Mouse (Mus musculus) hindbrain, embryonic 12.5 days (tissue): Measurements from ENCODE around the gene Cdh1. TPM values are rescaled to one million over a fixed set of nuclear protein-coding genes. Genes with fewer than 3 reads are reported as not detected.

ENCODE experiments used
- ATAC-seq: fragments of 200-750 bp; cut with Nextera tagmentation; 2 replicates; pipeline ENCODE4 v1.8.0; 2017; ENCODE audit warnings: moderate TSS enrichment; ENCODE audit not compliant: low FRiP score
- H3K27ac ChIP-seq: fragments of 300-500 bp; sonication (generic); 2 replicates; pipeline ENCODE4 v1.5.1; 2016; ENCODE audit warnings: mild to moderate bottlenecking
- H3K27me3 ChIP-seq: fragments of 300-500 bp; sonication (generic); 2 replicates; pipeline ENCODE4 v1.6.1; 2016; ENCODE audit warnings: mild to moderate bottlenecking
- H3K36me3 ChIP-seq: fragments of 300-500 bp; sonication (generic); 2 replicates; pipeline ENCODE4 v1.6.1; 2016; ENCODE audit warnings: mild to moderate bottlenecking
- H3K4me1 ChIP-seq: fragments of 300-500 bp; sonication (generic); 2 replicates; pipeline ENCODE4 v1.6.1; 2016
- H3K4me2 ChIP-seq: fragments of 300-500 bp; sonication (generic); replicated peaks from 2 replicates; pipeline ENCODE4 v1.6.1; 2016; ENCODE audit warnings: mild to moderate bottlenecking
- H3K4me3 ChIP-seq: fragments of 300-500 bp; sonication (generic); 2 replicates; pipeline ENCODE4 v1.5.1; 2016; ENCODE audit warnings: mild to moderate bottlenecking
- H3K9ac ChIP-seq: fragments of 300-500 bp; sonication (generic); 2 replicates; pipeline ENCODE4 v1.6.1; 2016; ENCODE audit warnings: mild to moderate bottlenecking, moderate library complexity
- H3K9me3 ChIP-seq: fragments of 300-500 bp; sonication (generic); replicated peaks from 2 replicates; pipeline ENCODE4 v1.6.1; 2016; ENCODE audit warnings: mild to moderate bottlenecking
- WGBS: fragments of 180-500 bp; shearing (Covaris S2); methylation state at CpG from one replicate; pipeline ENCODE4 v1.1.7; 2016; 5-methylcytosine and 5-hydroxymethylcytosine counted together
- polyA plus RNA-seq: library from polyadenylated mRNA; unstranded; fragments of >200 nt; fragmentation: Nextera tagmentation; extraction: Ambion mirVana; gene quantifications from 2 replicates; pipeline ENCODE4 v1.2.1, GENCODE M21; 2016

Gene Cdh1
- polyA plus RNA-seq, 1 experiment from 2014 or later: 9.2 TPM

DNA sequence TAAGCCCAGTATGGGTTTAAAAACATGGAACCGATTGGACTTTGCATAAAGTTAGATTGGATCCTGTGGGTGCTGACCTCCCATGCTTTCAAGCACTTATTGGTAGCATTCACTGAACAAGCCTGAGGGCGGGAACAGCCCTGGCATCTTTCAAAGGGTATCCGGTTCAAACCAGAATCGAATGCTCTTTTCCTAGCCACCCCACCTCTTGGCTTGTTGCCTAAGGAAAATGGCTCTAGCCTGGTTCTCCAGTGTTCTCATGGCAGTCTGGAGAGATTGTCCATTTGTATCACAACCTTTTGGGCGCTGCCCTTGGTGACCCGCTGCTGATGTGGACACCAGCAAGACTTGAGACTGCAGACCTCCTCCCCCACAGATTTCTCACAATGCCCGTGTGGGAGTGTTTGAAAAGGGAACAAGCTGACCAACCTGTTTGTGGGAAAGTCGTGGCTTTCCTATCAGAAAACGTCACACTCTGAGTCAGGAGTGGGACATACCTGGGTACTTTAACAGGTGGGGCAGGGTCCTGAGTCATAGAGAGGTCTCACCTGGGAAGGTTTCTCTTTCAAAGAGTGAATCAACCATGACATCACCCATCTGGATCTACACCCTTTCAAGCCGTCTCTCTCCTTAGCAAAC is 12.6 kb downstream of the Cdh1 start:
- Histone ChIP-seq H3K27ac (no peak overlapping the region), H3K4me2 (no peak overlapping the region), H3K4me1 (peaks cover 7% of the 10 kb centered on the region), H3K36me3 (no peaks in the 10 kb centered on the region), H3K4me3 (no peak overlapping the region), H3K27me3 (no peaks in the 10 kb centered on the region), H3K9me3 (no peaks in the 10 kb centered on the region), H3K9ac (no peak overlapping the region)
- ATAC-seq: no peak
- WGBS: 82% methylated on average over 10 of the region's 10 CpGs

DNA sequence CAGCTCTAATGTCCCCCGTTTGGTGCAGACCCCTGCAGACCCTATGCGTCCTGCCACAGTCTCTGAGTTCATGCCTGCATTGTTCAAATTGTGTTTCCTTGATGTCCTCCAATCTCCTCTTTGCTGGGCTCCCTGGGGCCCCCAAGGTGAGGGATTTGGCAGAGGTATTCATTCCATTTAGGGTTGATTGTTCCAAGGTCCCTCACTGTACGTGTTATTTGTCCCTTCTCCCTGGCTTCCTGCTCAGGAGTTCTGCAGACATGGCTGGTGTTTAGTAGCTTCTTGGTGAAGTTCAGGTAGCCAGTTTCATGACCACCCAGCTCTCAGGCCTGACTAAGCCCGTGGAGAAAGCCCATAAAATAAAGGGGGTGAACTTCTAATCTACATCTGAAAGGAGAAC is 13.5 kb downstream of the Cdh1 start:
- no peak overlapping the region for H3K27ac ChIP-seq
- 39% methylated on average over 4 of the region's 4 CpGs for WGBS
- H3K9ac ChIP-seq: no peak overlapping the region
- H3K27me3 ChIP-seq: no peaks in the 10 kb centered on the region
- ATAC-seq: no peak
- H3K4me1 ChIP-seq: peaks cover 7% of the 10 kb centered on the region
- no peak overlapping the region for H3K4me2 ChIP-seq
- no peaks in the 10 kb centered on the region for H3K36me3 ChIP-seq
- no peaks in the 10 kb centered on the region for H3K9me3 ChIP-seq
- H3K4me3 ChIP-seq: no peak overlapping the region

DNA sequence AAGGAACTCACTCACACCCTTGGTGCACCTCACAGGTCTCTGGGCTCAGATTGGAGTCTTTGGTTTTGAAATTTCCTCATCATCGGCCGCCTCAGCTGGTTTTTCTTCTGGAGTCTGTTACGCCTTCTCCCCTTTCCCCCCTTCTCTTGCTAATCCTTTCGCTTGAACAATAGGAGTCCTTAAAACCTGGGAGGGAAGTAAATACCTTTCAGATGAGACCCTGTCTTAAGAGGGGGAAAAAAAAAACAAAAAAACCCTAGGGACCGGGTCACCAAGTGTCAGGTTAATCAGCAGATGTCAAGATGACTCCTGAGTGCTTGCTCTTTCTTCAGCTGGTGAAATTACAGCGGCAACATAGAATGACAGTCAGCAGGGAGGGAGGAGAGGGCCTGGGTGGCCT is 14.0 kb downstream of the Cdh1 start:
- H3K27ac ChIP-seq: no peak overlapping the region
- no peaks in the 10 kb centered on the region for H3K36me3 ChIP-seq
- H3K4me1 ChIP-seq: peaks cover 7% of the 10 kb centered on the region
- no peak overlapping the region for H3K4me2 ChIP-seq
- 29% methylated on average over 6 of the region's 6 CpGs for WGBS
- no peak overlapping the region for H3K4me3 ChIP-seq
- H3K27me3 ChIP-seq: no peaks in the 10 kb centered on the region
- no peak for ATAC-seq
- H3K9ac ChIP-seq: no peak overlapping the region
- H3K9me3 ChIP-seq: no peaks in the 10 kb centered on the region

DNA sequence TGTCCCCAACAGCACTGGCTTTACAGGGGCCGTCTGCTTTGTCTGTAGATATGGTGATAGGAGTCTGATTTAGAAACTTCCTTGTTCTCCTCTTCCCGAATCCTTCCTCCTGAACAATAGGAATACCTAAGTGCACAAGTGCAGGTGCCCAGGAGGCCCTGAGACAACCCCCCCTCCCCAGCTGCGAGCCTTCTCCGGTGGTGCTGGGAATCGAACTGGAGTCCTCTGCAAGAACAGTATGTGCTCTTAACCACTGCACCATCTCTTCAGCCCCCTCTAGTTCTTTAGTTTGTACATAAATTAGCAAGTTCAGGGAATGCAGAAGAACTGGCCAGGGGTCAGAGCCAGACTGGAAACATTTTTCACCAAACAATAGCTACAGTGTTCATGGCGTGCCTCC is 14.7 kb downstream of the Cdh1 start:
- Histone ChIP-seq H3K9ac (no peak overlapping the region), H3K4me1 (peaks cover 7% of the 10 kb centered on the region), H3K9me3 (no peaks in the 10 kb centered on the region), H3K27ac (no peak overlapping the region), H3K36me3 (no peaks in the 10 kb centered on the region), H3K4me2 (no peak overlapping the region), H3K4me3 (no peak overlapping the region), H3K27me3 (no peaks in the 10 kb centered on the region)
- ATAC-seq: no peak
- 83% methylated on average over 6 of the region's 6 CpGs for WGBS

DNA sequence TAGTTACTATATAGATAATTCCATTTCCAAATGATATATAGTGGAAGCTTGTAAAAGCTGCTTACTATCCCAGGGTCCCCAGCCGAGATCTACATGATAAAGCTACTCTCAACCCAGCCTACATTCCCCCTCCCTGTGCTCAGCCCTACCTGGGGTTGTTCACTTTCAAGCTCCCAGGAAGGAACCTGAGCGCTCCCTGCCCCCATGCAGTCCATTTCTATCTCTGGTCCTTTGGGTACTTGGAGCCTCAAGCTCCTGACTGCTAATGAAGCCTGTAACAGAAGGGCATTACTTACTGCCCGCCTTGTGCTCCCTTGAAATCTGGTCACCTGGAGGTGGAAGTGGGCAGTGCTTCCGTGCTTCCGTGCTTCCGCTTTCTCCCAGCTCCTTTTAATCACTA is 15.2 kb downstream of the Cdh1 start:
- peaks cover 7% of the 10 kb centered on the region for H3K4me1 ChIP-seq
- no peaks in the 10 kb centered on the region for H3K9me3 ChIP-seq
- no peak for ATAC-seq
- H3K9ac ChIP-seq: no peak overlapping the region
- no peaks in the 10 kb centered on the region for H3K27me3 ChIP-seq
- 65% methylated on average over 6 of the region's 6 CpGs for WGBS
- no peak overlapping the region for H3K27ac ChIP-seq
- H3K36me3 ChIP-seq: no peaks in the 10 kb centered on the region
- H3K4me3 ChIP-seq: no peak overlapping the region
- H3K4me2 ChIP-seq: no peak overlapping the region

DNA sequence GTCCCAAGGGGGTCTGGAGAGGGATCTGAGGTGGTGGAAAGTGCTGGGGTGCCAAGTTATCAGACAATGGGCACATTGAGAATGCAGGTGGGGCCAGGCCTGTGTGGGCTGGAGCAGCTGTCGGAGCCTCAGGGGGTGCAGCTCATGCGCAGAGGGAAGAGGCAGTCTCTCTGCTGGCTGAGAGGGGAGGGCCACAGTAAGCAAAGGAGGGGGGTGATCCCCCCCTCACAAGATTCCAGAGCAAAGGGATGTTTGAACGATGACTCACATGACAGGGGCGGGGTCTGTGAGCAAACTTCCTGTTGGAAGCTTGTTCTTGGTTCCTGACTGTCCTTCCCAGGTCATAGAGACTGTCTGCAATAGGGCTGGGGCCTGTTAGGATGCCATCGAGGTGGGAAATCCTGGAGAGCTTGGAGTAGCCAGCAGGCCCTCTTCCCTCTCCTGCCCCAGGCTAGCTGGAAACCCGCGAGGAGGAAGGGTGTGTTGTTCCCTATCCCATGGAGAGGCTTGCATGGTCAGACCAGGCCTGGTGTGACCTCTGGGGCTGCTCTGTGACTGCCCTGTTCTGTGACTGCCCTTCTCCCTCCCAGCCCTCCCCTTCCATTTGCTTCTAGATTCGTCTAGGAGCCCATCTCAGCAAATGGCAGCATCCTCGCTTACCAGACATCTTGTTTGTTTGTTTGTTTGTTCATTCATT is 16.5 kb downstream of the Cdh1 start:
- no peaks in the 10 kb centered on the region for H3K27me3 ChIP-seq
- H3K4me3 ChIP-seq: no peak overlapping the region
- peaks cover 7% of the 10 kb centered on the region for H3K4me1 ChIP-seq
- no peak overlapping the region for H3K27ac ChIP-seq
- no peak overlapping the region for H3K9ac ChIP-seq
- H3K36me3 ChIP-seq: no peaks in the 10 kb centered on the region
- H3K4me2 ChIP-seq: no peak overlapping the region
- no peaks in the 10 kb centered on the region for H3K9me3 ChIP-seq
- WGBS: 48% methylated on average over 9 of the region's 9 CpGs
- ATAC-seq: no peak

DNA sequence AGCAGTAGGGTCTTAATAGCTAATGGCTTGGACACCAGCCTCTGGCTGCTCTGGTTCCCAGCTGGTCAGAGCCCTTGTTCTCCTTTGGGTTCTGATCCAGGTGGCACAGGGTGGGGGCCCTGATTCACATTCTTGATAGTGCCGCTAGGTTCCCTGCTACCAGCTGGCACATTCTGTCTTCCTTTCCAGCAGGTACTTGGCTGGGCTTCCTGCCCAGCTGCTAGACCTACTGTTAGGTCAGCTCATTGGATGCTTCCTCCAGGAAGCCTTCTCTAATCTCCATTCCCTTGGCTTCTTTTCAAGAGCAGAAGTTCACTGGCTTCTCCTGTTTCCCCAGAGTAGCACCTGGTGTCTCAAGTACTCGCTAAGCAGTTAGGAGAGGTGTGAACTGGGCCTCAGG is 17.3 kb downstream of the Cdh1 start:
- H3K27ac ChIP-seq: no peak overlapping the region
- no peak overlapping the region for H3K9ac ChIP-seq
- no peaks in the 10 kb centered on the region for H3K27me3 ChIP-seq
- H3K9me3 ChIP-seq: no peaks in the 10 kb centered on the region
- no peak overlapping the region for H3K4me3 ChIP-seq
- WGBS: 98% methylated on average over 2 of the region's 2 CpGs
- H3K36me3 ChIP-seq: no peaks in the 10 kb centered on the region
- H3K4me2 ChIP-seq: no peak overlapping the region
- ATAC-seq: no peak
- H3K4me1 ChIP-seq: peaks cover 7% of the 10 kb centered on the region

DNA sequence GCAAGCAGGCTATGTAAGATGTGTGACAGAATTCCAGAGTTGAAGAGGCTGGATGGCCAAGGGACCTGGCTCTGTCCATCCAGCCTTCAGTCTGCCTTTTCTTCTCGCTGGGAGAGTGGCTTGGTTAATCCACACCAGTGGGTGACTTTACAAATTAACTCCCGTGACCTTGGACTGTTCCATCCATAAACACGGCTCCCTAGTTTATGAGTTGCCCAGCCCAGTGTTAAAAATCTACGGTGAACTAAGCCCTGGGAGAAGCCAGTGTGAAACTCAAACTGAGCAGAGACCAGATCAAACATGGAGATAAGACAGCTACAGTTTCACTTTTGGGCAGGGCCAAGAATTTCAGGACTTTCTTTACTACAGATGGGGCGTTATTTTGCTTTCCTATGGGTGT is 19.9 kb downstream of the Cdh1 start:
- no peak overlapping the region for H3K9ac ChIP-seq
- 75% methylated on average over 5 of the region's 5 CpGs for WGBS
- no peaks in the 10 kb centered on the region for H3K36me3 ChIP-seq
- no peaks in the 10 kb centered on the region for H3K9me3 ChIP-seq
- no peak overlapping the region for H3K4me3 ChIP-seq
- no peak overlapping the region for H3K27ac ChIP-seq
- ATAC-seq: no peak
- no peak overlapping the region for H3K4me2 ChIP-seq
- no peaks in the 10 kb centered on the region for H3K27me3 ChIP-seq
- peaks cover 7% of the 10 kb centered on the region for H3K4me1 ChIP-seq

DNA sequence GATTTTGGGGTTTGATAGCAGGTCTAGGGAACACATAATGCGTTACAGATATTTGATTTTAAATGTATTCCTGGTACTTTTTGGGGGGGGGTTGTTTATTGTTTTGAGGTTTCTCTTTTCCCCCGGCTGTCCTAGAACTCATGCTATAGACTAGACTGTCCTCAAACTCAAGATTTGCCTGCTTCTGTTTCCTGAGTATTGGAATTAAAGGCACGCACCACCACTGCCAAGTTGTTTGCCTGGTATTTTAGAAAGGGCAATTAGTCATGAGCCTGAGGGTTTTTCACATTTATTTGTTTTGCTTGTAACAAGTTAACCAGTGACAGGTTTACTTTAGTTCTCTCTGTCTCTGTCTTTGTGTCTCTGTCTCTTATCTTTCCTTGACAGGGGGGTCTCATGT is 20.3 kb downstream of the Cdh1 start:
- ATAC-seq: no peak
- H3K27ac ChIP-seq: no peak overlapping the region
- H3K4me3 ChIP-seq: no peak overlapping the region
- no peaks in the 10 kb centered on the region for H3K27me3 ChIP-seq
- H3K4me2 ChIP-seq: no peak overlapping the region
- no peaks in the 10 kb centered on the region for H3K36me3 ChIP-seq
- H3K4me1 ChIP-seq: peaks cover 7% of the 10 kb centered on the region
- H3K9me3 ChIP-seq: no peaks in the 10 kb centered on the region
- WGBS: 99% methylated on average over 3 of the region's 3 CpGs
- no peak overlapping the region for H3K9ac ChIP-seq

DNA sequence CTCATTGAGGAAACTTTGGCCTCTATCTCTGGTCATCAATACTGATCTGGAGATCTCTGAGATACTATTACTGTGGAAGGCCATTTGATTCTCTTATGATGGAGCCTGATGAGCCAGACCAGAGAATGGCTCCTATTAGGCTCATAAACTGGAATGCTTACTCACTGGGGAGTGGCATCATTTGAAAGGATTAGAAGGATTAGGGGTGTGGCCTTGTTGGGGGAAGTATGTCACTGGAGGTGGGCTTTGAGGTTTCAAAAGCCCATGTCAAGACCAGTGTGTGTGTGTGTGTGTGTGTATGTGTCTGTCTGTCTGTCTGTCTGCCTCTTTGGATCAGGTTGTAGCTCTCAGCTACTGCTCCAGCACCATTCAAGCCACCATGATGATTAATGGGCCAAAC is 20.8 kb downstream of the Cdh1 start:
- ATAC-seq: no peak

DNA sequence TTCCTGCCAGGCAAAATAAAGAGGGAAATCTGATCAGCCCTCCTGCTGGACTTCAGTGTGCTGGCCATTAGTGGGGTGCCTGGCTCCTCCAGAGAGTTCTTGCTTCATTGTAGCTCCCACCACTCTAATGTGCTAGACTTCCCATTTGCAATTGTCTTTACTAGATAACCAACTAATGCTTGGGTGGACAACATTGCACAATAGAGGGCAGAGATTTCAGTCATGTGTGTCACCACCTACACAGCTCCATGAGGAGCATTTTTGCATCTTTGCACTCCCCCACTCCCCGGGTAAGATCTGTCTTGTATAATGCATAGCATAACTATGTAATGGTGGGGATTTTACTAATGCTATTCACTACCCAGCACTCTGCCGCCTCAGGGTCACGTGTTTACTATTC is 21.6 kb downstream of the Cdh1 start:
- H3K4me2 ChIP-seq: no peak overlapping the region

More for the DNA sequence above, 20.8 kb downstream of the Cdh1 start:
- H3K27me3 ChIP-seq: no peaks in the 10 kb centered on the region
- H3K4me1 ChIP-seq: peaks cover 7% of the 10 kb centered on the region
- no peak overlapping the region for H3K4me3 ChIP-seq
- H3K27ac ChIP-seq: no peak overlapping the region
- H3K36me3 ChIP-seq: no peaks in the 10 kb centered on the region
- H3K9ac ChIP-seq: no peak overlapping the region
- H3K4me2 ChIP-seq: no peak overlapping the region
- no peaks in the 10 kb centered on the region for H3K9me3 ChIP-seq

DNA sequence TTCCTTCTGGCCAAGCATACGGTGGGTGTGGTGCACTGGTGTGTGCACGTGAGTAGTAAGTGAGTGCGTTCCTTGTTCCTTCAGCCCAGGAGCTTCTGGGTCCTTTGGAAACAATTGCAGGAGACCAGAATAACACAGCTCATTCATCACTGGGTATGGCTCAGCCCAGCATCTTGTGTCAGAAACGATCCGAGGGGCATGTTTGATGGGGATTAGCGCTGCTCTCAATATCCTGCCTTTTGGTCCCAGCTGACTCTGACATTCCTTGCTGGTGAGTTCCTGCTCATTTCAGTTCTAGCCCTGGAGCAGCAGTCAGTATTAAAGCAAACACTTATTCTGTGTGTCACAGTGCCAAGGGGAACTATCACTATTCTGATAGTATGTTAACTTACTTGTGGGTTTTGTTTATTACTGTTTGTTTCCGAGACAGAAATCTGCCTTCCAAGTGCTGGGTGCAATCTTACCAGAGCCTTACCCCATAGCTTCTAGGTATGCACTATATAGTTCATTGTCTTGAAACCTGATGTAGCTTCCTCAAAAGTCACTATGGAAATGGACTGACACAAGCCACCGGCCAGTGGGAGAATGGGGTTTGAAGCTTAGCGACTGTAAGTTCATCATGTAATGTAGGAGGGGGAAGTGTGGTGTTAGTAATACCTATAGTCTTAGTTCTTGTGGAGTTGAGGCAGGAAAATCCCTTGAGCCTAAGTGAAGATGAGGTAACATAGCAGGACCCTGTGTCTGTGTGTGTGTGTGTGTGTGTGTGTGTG is 23.1 kb downstream of the Cdh1 start:
- WGBS: 71% methylated on average over 9 of the region's 9 CpGs
- Histone ChIP-seq H3K27ac (no peak overlapping the region), H3K36me3 (no peaks in the 10 kb centered on the region), H3K9me3 (no peaks in the 10 kb centered on the region), H3K27me3 (no peaks in the 10 kb centered on the region), H3K9ac (no peak overlapping the region), H3K4me1 (no peaks in the 10 kb centered on the region), H3K4me2 (no peak overlapping the region), H3K4me3 (no peak overlapping the region)
- ATAC-seq: no peak

More for the DNA sequence above, 21.6 kb downstream of the Cdh1 start:
- Histone ChIP-seq H3K27me3 (no peaks in the 10 kb centered on the region), H3K27ac (no peak overlapping the region), H3K4me1 (peaks cover 2% of the 10 kb centered on the region; the same call in 1 of the 2 replicates), H3K4me3 (no peak overlapping the region), H3K9me3 (no peaks in the 10 kb centered on the region), H3K9ac (no peak overlapping the region), H3K36me3 (no peaks in the 10 kb centered on the region)
- WGBS: 78% methylated on average over 3 of the region's 3 CpGs
- ATAC-seq: no peak
